Mouse (Mus musculus): ENCODE results near the gene Ankrd39. TPM values are rescaled to one million over a fixed set of nuclear protein-coding genes. Genes with fewer than 3 reads are reported as not detected.

The Ankrd39 gene
- polyA plus RNA-seq, 2 experiments from 2014 or later = 19.4 to 23.9 TPM

DNA sequence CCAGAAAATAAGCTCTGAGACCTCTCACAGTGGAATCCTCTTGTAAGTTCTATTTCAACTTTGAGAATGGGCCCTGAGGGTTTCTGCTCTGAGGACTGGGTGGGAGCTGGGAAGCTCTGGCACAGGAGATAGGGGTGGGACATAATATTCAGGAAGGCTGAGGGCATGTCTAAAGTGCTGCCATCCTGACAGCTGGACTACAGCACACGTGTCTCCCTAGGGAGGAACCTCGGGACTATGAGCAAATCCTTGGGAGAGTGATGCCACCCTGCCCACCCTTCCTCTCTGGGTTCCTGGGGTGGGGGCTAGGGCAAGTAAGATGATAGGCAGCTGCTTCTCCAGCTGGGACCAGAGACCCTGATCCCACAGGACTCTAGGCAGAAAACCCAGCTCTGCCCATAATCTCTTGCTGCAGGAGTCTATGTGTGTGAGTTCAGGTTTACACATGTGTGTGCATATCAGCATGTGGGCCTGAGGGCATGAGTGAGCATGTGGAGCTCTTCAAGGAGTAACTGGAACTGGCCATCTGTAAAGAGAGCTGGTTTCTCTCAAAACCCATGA is 25.0 kb upstream of the Ankrd39 start:
- ATAC-seq = no peak

- ATAC-seq = peak; percentile 49
Observed at GRCm38 (mm10) chr1:36571627-36572026, 24.4 kb upstream of the Ankrd39 start.

DNA sequence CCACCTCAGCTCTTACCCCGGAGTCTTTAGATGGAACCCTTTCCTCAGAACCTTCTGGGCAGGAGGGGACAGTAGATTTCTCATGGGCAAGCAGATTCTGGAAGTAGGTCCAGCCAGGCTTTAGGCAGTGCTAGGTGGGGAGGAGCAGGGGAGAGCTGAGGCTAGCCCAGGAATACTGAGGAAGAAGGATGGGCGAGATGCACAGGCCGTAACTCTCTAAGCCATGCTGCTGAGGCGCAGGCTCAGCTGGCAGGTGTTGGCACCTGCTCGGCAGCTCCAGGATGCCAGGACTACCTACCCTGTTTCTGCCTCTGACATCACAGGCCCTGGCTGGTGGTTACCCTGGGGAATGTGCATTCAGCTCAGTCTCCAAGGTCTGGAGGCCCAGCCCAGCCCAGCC is 23.1 kb upstream of the Ankrd39 start:
- no peak for ATAC-seq

DNA sequence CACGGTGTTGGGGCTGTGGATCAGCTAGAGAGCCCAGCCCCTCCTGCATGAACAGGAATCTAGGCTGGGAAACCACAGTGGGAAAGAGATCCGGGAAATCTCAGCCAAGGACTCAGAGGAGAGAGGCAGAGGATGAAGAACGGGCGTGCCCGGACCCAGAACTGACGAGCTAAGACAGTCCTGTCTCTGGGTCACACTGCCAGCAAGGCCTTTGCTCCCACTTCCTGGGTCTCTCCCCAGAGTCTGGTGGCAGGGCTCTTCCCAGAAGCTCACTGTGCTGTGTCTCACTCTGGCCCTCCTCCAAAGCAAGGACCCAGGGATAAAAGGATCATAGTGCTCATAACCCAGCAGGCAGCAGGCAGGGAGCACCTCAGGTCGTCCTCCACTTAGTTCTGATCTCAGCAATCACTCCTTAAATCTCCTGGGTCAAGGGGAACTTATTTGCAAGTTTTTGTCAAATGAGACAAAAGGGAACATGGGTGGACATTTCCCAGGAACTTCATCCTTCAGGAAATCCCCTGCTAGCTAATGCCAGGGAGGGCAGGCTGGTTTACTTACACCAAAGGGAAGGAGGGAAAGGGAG is 22.5 kb upstream of the Ankrd39 start:
- no peak for ATAC-seq

GRCm38 (mm10) chr1:36568776-36569175 is 21.5 kb upstream of the Ankrd39 start:
- no peak for ATAC-seq

DNA sequence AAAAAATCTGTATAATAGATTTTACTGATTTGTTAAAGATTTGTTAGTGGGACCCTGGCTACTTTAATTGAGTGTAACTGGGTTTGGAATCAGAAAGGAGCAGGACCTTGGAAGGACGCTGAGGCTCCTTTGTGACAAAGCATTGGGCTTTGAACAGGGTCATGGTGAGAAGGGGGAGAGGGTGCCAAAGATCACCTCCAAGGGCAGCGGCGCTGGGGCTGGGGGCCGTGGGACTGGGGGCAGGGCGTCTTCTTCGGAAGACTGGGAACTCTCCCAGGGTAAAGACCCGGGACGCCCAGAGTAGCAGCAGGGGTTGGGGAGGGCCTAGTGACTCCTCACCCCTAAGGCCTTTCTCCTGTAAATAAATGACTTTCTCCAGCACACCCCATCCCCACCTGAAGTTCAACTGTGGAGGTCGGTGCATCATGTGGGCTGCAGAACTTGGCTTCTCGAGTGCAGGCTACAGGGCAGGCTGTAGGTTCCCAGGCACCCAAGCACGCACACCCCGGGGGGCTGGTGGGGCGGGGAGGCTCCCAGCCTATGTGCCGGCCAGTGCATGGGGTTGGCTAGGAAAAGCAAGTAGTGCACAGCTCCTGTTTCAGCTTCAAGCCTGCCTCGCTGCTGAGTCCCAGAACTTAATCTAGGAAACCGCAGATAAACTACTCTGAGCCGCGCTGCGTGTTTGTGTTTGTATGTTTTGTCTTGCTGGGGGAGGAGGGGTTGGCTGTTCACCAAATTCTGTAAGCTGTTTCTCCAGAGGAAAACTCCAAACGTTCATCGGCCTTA is 20.8 kb upstream of the Ankrd39 start:
- ATAC-seq = no peak

- ATAC-seq = no peak
Observed at GRCm38 (mm10) chr1:36566425-36566824, 19.2 kb upstream of the Ankrd39 start.

DNA sequence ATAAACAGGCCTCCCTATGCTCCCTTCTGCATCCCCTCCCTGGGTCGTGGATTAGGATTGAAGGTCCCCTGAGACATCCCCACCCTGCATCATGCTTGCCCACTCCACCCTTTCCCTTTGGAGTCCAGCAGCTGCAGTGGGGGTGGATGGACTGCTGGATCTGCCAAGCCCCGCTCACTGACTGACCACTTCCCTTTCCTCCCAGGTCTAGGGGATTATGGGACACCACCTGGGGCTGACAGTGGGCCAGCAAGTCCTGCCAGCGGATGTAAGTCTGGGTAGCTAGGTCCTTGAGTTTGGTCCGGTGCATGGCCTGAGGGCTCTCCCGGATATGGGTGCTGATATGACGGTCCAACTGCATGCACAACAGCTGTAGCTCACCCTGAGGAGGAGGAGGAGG is 16.9 kb upstream of the Ankrd39 start:
- ATAC-seq = no peak

DNA sequence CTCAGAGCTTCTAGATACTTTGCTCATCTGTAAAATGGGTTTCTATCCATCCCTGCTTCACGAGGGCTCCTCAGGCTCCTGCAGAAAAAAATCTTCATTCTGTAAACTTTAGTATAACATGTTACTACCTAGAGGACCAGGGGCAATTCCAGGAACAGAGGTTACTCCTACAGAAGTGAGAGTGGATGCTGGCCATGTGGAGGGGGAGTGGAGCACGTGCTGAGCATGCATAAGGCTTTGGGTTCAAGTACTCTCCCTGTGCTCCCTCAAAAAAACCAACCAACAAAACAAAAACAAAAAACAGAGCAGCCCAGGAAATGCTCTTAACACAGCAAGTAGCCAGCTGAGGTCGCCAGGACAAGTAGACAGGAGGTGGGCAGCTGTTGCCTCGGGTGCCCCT is 16.4 kb upstream of the Ankrd39 start:
- no peak for ATAC-seq

GRCm38 (mm10) chr1:36563197-36563596 is 16.0 kb upstream of the Ankrd39 start:
- no peak for ATAC-seq

GRCm38 (mm10) chr1:36562388-36562787 is 15.1 kb upstream of the Ankrd39 start:
- no peak for ATAC-seq

- ATAC-seq = no peak
Observed at GRCm38 (mm10) chr1:36560903-36561302, 13.7 kb upstream of the Ankrd39 start.

- no peak for ATAC-seq
Observed at GRCm38 (mm10) chr1:36559888-36560287, 12.6 kb upstream of the Ankrd39 start.

GRCm38 (mm10) chr1:36559256-36559655 is 12.0 kb upstream of the Ankrd39 start:
- no peak for ATAC-seq

DNA sequence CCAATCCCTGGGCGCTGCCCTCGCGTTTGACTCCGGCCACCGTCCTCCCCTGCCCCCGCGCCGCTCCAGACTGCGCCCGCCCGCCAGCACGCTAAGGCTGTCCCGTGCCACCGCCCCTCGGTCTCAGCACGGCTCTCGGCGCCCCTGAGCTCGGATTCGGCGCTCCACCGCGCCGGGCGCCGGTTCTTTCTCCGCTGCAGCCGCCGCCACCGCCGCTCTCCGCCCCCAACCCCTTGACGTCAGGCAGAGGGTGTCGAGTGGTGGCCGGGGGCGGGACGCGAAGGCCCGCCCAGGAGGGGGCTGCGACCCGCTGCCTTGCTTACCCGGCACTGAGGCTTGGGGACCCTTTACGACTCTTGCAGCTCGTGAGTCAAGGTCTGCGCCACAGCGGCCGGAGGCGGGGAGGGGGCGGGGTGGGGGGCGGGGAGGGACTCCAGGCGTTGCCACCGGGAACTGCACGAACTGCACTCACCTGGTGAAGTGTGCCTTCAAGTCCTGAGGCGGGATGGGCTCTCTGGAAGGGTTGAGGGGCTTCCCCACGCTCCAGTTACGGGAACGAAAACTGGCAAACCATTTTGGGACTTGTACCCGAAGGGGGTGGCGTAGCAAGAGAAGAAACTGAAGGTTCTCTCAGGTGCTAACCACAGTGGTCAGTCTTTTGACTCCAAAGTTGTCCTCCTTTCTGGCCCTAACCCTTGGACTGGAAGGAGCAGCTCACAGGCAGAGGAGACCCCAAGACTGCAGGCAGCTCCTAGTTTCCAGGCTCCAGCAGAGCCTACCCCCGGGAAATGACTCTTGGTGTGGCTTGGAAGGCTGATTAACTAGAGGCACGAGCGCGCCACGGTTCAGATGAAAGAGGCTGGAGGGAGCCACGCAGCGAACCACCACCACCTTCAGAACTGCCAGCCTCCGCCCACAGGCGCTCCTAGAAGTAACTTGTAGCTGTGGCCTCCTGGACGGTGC is 11.1 kb upstream of the Ankrd39 start, which contains the start of gene Sema4c:
TSS of gene Sema4c (minus strand) at position 319 of the 963 bp plus-strand sequence.
- peak; percentile 59 for ATAC-seq

DNA sequence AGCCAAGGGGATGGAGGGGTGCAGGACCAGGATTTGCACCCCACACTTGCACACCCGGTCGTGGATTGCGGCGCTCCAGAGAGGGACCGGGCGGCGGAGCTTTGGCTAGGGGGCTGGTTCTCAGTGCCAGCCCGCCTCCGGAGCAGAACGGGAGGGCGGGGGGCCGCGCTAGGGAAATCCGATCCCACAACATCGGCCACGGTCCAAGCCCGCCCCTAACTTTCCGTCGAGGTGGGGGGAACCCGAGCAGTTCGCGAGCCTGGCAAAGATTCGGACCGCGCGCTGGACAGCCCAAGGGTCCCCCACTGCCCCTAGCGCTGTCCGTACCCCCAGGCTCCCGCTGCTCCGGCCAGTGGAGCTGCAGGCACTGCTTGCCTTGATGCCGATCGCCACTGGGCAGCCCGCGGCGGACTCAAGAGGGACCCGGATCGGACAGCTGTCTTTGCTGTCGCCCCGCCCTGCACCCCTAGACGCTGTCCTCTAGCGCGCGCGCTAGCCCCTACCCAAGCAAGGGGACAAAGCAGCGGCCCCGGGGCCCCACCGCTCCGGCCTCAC is 10.3 kb upstream of the Ankrd39 start:
- ATAC-seq = peak; percentile 18

GRCm38 (mm10) chr1:36556553-36557456 is 9.6 kb upstream of the Ankrd39 start:
- peak; percentile 61 for ATAC-seq

DNA sequence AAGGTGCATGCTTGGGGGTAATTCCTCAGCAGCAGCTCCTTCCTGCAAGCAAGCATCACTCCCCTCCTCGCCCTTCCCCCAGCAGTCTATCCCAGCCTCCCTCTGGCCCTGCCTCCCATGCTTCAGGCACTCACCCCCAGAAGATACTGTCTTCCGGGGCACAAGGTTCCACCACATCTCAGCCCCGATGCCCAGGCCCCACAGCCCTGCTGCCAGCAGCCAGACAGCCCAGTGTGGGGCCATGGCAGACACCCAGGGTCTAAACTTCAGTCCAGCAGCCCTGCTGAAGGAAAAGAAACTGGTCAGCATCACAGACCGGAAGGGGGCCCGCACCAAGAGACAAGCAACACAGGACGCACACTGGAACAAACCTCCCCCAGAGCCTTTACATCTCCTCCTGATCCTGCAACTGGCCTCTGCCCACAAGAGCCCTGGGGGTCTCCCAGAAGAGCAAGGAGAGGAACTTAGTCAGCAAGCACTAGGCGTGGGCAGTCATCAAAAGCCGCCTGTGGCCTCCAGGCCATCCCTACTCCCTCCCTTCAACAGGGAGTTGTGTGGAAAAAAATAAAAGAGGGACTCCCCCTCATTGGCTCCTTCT is 8.7 kb upstream of the Ankrd39 start:
- no peak for ATAC-seq

- ATAC-seq = no peak
Observed at GRCm38 (mm10) chr1:36554633-36555399, 7.6 kb upstream of the Ankrd39 start.

- ATAC-seq = no peak
Observed at GRCm38 (mm10) chr1:36552506-36552905, 5.3 kb upstream of the Ankrd39 start.
